Mouse (Mus musculus) ES-CJ7 (cell line): Measurements from ENCODE around the gene Gm9903.

ENCODE experiments used
- DNase-seq: peaks from one replicate; pipeline ENCODE4 v3.0.0; 2011; ENCODE audit warnings: low read depth, low spot score

Gm9903 gene

GRCm38 (mm10) chr5:33640652-33641051 is 10.9 kb downstream of the Gm9903 start:
- DNase-seq, result peak; percentile 68

GRCm38 (mm10) chr5:33651017-33651416 is 21.3 kb downstream of the Gm9903 start:
- no peak for DNase-seq

- DNase-seq, result no peak
These were observed 21.8 kb downstream of the Gm9903 start for GRCm38 (mm10) chr5:33651541-33651920.

- peak; percentile 97 for DNase-seq
These were observed 22.4 kb downstream of the Gm9903 start, which contains the start of gene Slbp for GRCm38 (mm10) chr5:33651921-33652782. Slbp (minus strand) TSS chr5:33652574.

GRCm38 (mm10) chr5:33652783-33653173 is 23.1 kb downstream of the Gm9903 start:
- no peak for DNase-seq

GRCm38 (mm10) chr5:33654424-33654823 is 24.7 kb downstream of the Gm9903 start:
- DNase-seq, result no peak

- no peak for DNase-seq
These were observed 25.6 kb downstream of the Gm9903 start for GRCm38 (mm10) chr5:33655251-33655840.

- no peak for DNase-seq
These were observed 27.0 kb downstream of the Gm9903 start for GRCm38 (mm10) chr5:33656739-33657138.

GRCm38 (mm10) chr5:33657251-33657786 is 27.6 kb downstream of the Gm9903 start:
- peak; percentile 40 for DNase-seq

- DNase-seq, result peak; percentile 98
These were observed 28.3 kb downstream of the Gm9903 start, which contains the start of the genes Tacc3 and Tmem129 for GRCm38 (mm10) chr5:33657787-33658663. Tacc3 (plus strand) TSS chr5:33658128. Tmem129 (minus strand) TSS chr5:33658416.

GRCm38 (mm10) chr5:33658664-33659050 is 28.9 kb downstream of the Gm9903 start:
- no peak for DNase-seq

- DNase-seq, result peak; percentile 72
These were observed 38.5 kb downstream of the Gm9903 start for GRCm38 (mm10) chr5:33668223-33668622.

GRCm38 (mm10) chr5:33671659-33672058 is 41.9 kb downstream of the Gm9903 start:
- DNase-seq, result no peak

- no peak for DNase-seq
These were observed 44.7 kb downstream of the Gm9903 start for GRCm38 (mm10) chr5:33674439-33674838.

- DNase-seq, result peak; percentile 65
These were observed 46.2 kb downstream of the Gm9903 start for GRCm38 (mm10) chr5:33675964-33676363.

- no peak for DNase-seq
These were observed 48.5 kb downstream of the Gm9903 start for GRCm38 (mm10) chr5:33678244-33678643.

GRCm38 (mm10) chr5:33681044-33681443 is 51.3 kb downstream of the Gm9903 start:
- peak; percentile 41 for DNase-seq
